Mouse (Mus musculus) limb, embryonic 14.5 days (tissue): ENCODE data around the gene Marveld1. TPM values are rescaled to one million over a fixed set of nuclear protein-coding genes. Genes with fewer than 3 reads are reported as not detected.

ENCODE experiments used
- ATAC-seq: fragments of 200-750 bp; cut with Nextera tagmentation; 2 replicates; pipeline ENCODE4 v1.8.0; 2017; ENCODE audit warnings: low read depth, moderate number of reproducible peaks, moderate TSS enrichment; ENCODE audit not compliant: low FRiP score
- DNase-seq: peaks from one replicate; pipeline ENCODE4 v3.0.0-alpha.2; 2015; ENCODE audit warnings: low spot score
- H3K27ac ChIP-seq: fragments of 300-500 bp; sonication (generic); replicated peaks from 2 replicates; pipeline ENCODE4 v1.5.1; 2014; ENCODE audit warnings: low read depth, mild to moderate bottlenecking, low read length, moderate library complexity, mixed read lengths
- H3K27me3 ChIP-seq: fragments of 300-500 bp; sonication (generic); 2 replicates; pipeline ENCODE4 v1.6.1; 2014; ENCODE audit warnings: low read length, mixed read lengths; ENCODE audit not compliant: control insufficient read depth, insufficient read depth
- H3K36me3 ChIP-seq: fragments of 300-500 bp; sonication (generic); 2 replicates; pipeline ENCODE4 v1.6.1; 2014; ENCODE audit warnings: mild to moderate bottlenecking, low read length, moderate library complexity, mixed read lengths; ENCODE audit not compliant: control insufficient read depth, insufficient read depth
- H3K4me1 ChIP-seq: fragments of 300-500 bp; sonication (generic); 2 replicates; pipeline ENCODE4 v1.6.1; 2014; ENCODE audit warnings: antibody characterized with exemption, low read length, mixed read lengths; ENCODE audit not compliant: control insufficient read depth, insufficient read depth
- H3K4me2 ChIP-seq: fragments of 300-500 bp; sonication (generic); replicated peaks from 2 replicates; pipeline ENCODE4 v1.6.1; 2014; ENCODE audit warnings: low read depth, mild to moderate bottlenecking, low read length, moderate library complexity; ENCODE audit not compliant: severe bottlenecking
- H3K4me3 ChIP-seq: fragments of 300-500 bp; sonication (generic); replicated peaks from 2 replicates; pipeline ENCODE4 v1.5.1; 2014; ENCODE audit warnings: low read length
- H3K9ac ChIP-seq: fragments of 300-500 bp; sonication (generic); 2 replicates; pipeline ENCODE4 v1.6.1; 2014; ENCODE audit warnings: mild to moderate bottlenecking, low read depth, low read length, moderate library complexity; ENCODE audit not compliant: severe bottlenecking
- H3K9me3 ChIP-seq: fragments of 300-500 bp; sonication (generic); 2 replicates; pipeline ENCODE4 v1.6.1; 2016; ENCODE audit warnings: low read length; ENCODE audit not compliant: control insufficient read depth
- POLR2A ChIP-seq: fragments of 200-500 bp; IDR thresholded peaks from 2 replicates; pipeline ENCODE4 v1.8.0; 2012; ENCODE audit warnings: inconsistent platforms, mild to moderate bottlenecking, moderate library complexity, borderline replicate concordance; ENCODE audit not compliant: insufficient read depth, insufficient read length; ENCODE audit errors: extremely low read depth
- WGBS: fragments of 180-500 bp; shearing (Covaris S2); extraction: QIAGEN DNeasy Blood & Tissue Kit; methylation state at CpG from one replicate; pipeline ENCODE4 v1.1.7; 2014; 5-methylcytosine and 5-hydroxymethylcytosine counted together
- polyA plus RNA-seq, 2 experiments: library from polyadenylated mRNA; depleted of rRNA in 1 of 2; stranded (reverse) in 1 of 2; unstranded in 1 of 2; fragments of >200 nt; fragmentation: Nextera tagmentation in 1 of 2; extraction: Ambion mirVana in 1 of 2; gene quantifications; 2 replicates each; pipeline versions ENCODE4 v1.2.1 to v1.2.3; 2012 to 2014

Marveld1 gene
- polyA plus RNA-seq, 2 experiments: 25.4 to 105 TPM

DNA sequence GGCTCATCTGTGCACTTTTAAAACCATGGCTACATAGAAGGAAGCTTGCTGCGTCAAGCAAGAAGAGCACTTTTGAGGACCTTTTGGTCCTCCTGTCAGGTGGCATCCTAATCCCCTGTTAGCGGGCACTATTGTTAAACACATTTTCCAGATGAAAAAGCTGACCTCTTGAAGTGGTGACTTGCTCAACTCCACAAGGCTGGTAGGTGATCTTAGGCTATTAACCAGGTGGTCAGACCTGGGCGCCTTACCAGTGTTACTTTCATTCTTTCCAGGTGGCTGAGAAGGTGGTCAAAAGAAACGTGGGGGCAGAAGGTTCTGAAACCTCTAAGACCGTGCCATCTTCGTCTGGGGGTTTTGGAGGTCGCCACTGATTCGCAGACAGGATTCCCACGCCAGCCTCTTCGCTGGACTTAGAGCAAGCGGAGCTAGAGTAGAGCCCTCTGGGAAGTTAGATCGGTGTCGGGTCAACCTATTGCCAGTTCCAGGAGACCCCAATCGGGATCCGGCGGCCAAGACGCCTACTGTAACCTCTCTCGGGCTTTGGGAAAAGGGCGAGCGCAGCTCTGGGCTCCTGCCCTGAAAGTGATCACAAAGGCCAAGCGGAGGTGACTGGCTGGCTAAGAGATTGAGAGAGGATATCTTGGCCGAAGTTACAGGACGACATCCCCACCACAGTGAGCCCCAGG, 19.0 kb upstream of the Marveld1 start:
- TF ChIP-seq POLR2A: no peak
- peaks cover 24% of the 10 kb centered on the region for H3K36me3 ChIP-seq
- ATAC-seq: no peak
- H3K4me2 ChIP-seq: peak overlapping the region; percentile 65
- peaks cover 14% of the 10 kb centered on the region for H3K4me1 ChIP-seq
- peak overlapping the region; percentile 63 for H3K9ac ChIP-seq
- peak overlapping the region; percentile 77 for H3K27ac ChIP-seq
- H3K4me3 ChIP-seq: peak overlapping the region; percentile 53
- WGBS: 4% methylated on average over 23 of the region's 23 CpGs
- DNase-seq: no peak
- no peaks in the 10 kb centered on the region for H3K27me3 ChIP-seq
- no peaks in the 10 kb centered on the region for H3K9me3 ChIP-seq

DNA sequence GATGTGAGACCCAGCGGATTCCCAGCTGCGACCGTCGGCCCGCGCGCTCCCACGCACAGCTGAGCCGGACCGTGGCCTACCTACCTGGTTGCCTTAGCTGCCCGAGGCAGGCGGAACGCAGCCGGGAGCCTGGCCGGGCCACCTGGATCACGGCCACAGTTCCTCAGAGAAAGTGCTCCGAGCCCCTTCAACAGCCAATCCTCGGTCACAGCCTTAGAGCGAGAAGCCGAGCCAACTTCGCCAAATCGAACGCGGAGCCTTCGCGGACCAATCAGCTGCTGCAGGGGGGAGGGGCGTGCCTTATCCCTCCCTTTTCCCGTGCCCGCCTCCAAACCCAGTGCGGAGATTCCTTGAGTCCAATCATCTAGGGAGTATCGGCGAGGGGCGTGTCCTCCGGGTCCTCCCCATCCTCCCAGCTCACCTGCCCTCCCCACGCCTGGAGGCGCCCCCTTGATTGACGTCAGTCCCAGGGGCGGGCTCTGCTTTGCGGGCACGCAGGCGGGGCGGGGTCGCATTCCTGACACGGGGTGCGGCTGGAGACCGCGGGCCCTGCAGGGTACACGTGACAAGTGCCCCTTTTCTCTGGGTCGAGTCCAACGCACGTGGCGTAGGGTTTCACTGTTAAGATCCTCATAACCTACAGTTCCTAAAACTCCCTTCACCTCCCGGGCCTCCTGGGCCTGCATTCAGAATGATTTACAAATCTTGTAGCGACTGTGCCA, 18.3 kb upstream of the Marveld1 start, which contains the start of gene Avpi1:
Avpi1 (minus strand) TSS at position 273 of the 722 bp plus-strand sequence.
- DNase-seq (peak; percentile 99), ATAC-seq (peak; percentile 97)
- peak within 1 kb of the TSS; percentile 53 for H3K4me3 ChIP-seq
- under 1% methylated on average over 50 of the region's 54 CpGs for WGBS
- H3K27ac ChIP-seq: peak within 1 kb of the TSS; percentile 86
- no peaks in the 10 kb centered on the region for H3K9me3 ChIP-seq
- peak within 1 kb of the TSS; percentile 65 for H3K4me2 ChIP-seq
- H3K27me3 ChIP-seq: no peaks in the 10 kb centered on the region
- H3K36me3 ChIP-seq: peaks cover 16% of the 10 kb centered on the region
- TF ChIP-seq POLR2A: peak; percentile 71; the same call in 1 of the 2 replicates
- peaks cover 14% of the 10 kb centered on the region for H3K4me1 ChIP-seq
- H3K9ac ChIP-seq: peak within 1 kb of the TSS; percentile 63

DNA sequence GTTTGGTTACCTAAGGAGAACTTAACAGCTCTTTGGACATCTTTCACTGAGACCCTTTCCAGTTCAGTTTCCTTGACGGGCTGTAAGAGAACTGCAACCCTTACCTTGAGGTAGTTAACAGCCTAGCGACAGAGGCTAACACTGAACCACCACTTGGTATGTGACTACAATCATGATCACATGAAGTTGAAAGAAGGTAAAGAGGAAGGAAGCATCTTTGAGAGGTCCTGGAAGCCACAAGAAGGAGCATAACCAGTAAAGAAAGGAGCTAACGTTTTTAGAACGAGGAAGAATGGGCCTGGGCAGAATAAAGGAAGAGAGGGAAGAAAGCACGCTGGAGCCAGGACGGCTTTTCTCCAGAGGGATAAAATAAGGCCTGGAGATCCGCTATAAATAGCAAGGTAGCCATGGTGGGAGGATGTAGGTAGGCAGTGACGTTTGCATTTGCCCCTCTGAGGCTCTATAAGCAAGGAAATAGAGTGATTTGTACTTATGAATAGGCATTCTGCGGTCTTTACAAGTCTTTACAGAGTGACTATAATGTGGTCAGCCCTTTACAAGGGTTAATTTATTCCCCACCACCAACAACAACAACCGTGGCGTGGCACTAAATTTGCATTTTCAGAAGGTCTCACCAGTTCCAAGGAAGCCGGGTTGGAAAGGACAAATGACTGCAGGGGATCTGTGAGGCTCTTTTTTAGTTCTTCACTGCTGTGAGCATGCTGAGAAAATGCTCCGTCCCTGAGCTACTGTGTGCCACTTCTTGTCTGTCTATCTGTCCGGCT, 17.5 kb upstream of the Marveld1 start:
- DNase-seq (no peak), ATAC-seq (no peak)
- H3K9me3 ChIP-seq: no peaks in the 10 kb centered on the region
- no peaks in the 10 kb centered on the region for H3K27me3 ChIP-seq
- peaks cover 9% of the 10 kb centered on the region for H3K36me3 ChIP-seq
- peak overlapping the region; percentile 53 for H3K4me3 ChIP-seq
- H3K4me1 ChIP-seq: peaks cover 14% of the 10 kb centered on the region
- peak overlapping the region; percentile 65 for H3K4me2 ChIP-seq
- no peak for TF ChIP-seq POLR2A
- 32% methylated on average over 14 of the region's 14 CpGs for WGBS
- H3K27ac ChIP-seq: peak overlapping the region; percentile 86
- peak overlapping the region; percentile 17; the same call in 1 of the 2 replicates for H3K9ac ChIP-seq

DNA sequence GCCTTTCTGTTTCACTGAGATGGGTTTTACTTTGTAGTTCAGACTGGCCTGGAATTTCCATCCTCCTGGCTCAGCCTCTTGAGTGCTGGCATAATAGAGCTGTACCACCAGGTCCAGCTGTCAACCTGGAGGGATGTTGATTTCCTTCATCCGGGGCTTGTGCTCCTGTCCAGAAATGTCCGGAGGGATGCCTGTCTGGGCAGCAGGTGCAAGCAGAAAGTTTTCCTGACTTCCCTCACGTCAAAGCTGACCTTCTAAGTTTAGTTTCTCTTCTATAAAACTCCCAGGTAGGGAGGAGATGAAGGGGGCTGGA, 16.9 kb upstream of the Marveld1 start:
- Histone ChIP-seq H3K4me2 (no peak overlapping the region), H3K4me3 (no peak overlapping the region), H3K9me3 (no peaks in the 10 kb centered on the region), H3K36me3 (peaks cover 3% of the 10 kb centered on the region; the same call in 1 of the 2 replicates), H3K27me3 (no peaks in the 10 kb centered on the region), H3K27ac (peak overlapping the region; percentile 86; the same call in 1 of the 2 replicates), H3K9ac (no peak overlapping the region), H3K4me1 (peaks cover 14% of the 10 kb centered on the region)
- 65% methylated on average over 3 of the region's 3 CpGs for WGBS
- ATAC-seq (no peak), DNase-seq (no peak)
- TF ChIP-seq POLR2A: no peak

DNA sequence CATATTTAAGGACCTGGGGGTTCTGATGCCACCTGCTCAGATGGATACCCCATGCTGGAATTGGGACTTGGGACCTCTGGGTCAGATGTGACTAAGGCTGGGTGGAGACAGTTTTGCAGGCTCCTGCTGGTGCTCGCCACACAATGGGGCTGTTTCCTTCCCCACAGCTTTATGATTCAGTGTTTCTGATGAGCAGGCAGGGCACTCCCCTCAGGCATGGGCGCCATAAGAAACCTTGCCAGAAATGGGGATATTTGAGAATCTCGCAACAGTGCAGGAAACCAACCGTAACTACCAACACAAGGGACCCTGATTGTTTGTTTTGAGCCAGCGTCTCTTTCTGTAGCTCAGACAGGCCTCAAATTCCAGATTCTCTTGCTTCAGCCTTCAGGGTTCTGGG, 16.1 kb upstream of the Marveld1 start:
- no peak overlapping the region for H3K27ac ChIP-seq

More for the DNA sequence above, 16.1 kb upstream of the Marveld1 start:
- WGBS: 61% methylated on average over 5 of the region's 5 CpGs
- H3K9me3 ChIP-seq: no peaks in the 10 kb centered on the region
- H3K27me3 ChIP-seq: no peaks in the 10 kb centered on the region
- TF ChIP-seq POLR2A: no peak
- no peak for DNase-seq
- no peaks in the 10 kb centered on the region for H3K36me3 ChIP-seq
- no peak overlapping the region for H3K9ac ChIP-seq
- H3K4me3 ChIP-seq: no peak overlapping the region
- no peak for ATAC-seq
- no peak overlapping the region for H3K4me2 ChIP-seq
- H3K4me1 ChIP-seq: peaks cover 14% of the 10 kb centered on the region
